Mouse (Mus musculus) bone marrow macrophage, adult 2 months (primary cell): ENCODE measurements around the gene Mdga2.

Experiments used
- CTCF ChIP-seq: IDR thresholded peaks from 2 replicates; pipeline ENCODE4 v1.5.1; 2012; ENCODE audit warnings: low read depth, mild to moderate bottlenecking, low read length, moderate library complexity
- POLR2A ChIP-seq: IDR thresholded peaks from 2 replicates; pipeline ENCODE4 v1.6.1; 2012; ENCODE audit warnings: mild to moderate bottlenecking, low read depth, low read length, borderline replicate concordance

GRCm38 (mm10) chr12:66443340-66443739 is 779.0 kb downstream of the Mdga2 start:
- TF ChIP-seq POLR2A (no peak), CTCF (no peak)
